Mouse (Mus musculus) spleen, postnatal 10 days (tissue): ENCODE results near the gene Ngb.
A peak's percentile ranks its signal among the peaks of the same experiment; 100 is the strongest.

Experiments
- DNase-seq, 2 experiments: peaks; one replicate each; pipeline ENCODE4 v3.0.0; 2021 to 2022; ENCODE audit warnings: low spot score in 2 of 2

The Ngb gene

DNA sequence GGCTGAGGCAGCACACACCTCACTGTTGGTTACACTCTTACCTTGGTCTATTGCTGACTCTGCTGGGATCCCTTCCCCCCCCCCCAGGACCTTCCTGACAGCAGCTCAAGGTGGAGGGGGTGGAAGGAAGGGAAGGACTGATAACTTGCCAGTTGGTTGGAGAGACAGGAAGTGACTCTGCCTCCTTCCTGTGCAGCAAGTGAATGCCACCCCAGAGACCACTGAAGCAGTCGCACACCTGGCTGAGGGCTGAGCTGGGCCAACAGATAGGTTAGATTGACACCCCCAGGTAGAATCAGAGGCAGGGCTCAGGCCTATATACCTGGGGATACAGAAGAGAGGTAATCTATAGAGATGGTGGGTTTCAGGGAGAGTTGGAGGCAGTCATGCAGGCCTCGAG lies 10.4 kb downstream of the Ngb start:
- DNase-seq, result no peak

DNA sequence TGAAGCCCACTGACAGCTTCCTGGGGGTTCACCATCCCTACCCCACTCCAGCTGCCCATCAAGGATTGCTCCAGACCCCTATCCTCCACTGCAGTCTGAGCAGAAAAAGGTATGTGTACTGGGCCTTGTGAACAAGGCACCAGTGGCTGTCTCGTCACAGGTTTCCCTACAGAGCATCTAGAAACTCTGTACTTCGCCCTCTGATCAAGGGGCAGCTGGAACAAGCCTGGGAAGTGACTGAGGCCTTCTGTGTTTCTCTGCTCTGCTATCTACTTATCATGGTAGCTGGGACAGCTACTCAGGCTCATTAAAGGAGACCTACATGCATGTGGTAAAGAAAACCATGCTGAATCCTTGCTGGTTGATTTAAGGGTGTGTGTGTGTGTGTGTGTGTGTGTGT lies 12.6 kb downstream of the Ngb start:
- no peak for DNase-seq

DNA sequence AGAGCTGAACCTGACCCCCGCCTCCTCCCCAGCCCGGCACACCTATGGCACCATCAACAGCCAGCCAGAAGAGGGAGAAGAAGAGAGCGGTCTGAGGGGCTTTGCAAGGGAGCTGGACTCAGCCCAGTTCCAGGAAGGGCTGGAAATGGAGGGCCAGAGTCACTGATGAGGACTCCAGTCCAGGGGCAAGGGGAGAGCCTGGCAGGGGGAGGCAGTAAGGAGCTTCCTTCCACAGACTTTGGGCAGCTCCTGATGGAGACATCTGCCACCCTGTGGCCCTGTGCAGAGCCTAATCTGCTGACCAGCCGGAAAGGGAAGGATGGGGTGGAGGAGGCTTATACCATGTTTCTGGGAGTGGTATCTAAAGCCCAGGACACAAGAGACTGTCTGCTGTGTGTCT lies 13.1 kb downstream of the Ngb start:
- no peak for DNase-seq

DNA sequence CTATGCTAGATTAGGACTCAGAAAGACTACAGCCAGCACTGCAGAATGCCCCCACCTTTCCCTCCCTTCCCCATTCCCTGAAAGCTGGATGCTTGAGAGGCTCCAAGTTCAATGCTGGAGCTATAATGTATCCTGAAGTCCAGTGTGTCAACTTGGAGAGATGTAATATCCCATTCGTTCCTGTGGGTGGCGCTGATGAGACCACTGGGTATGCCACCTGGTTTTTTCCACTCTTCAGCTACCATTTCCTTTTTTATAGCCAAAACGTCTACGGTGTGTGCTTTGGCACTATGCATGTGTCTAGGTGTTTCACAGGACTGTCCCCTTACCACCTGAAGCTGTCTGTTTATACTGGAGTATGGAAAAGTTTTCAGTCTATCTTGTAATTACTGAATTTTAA lies 14.0 kb downstream of the Ngb start:
- peak in 1 of 2 experiments; percentile 31 for DNase-seq

DNA sequence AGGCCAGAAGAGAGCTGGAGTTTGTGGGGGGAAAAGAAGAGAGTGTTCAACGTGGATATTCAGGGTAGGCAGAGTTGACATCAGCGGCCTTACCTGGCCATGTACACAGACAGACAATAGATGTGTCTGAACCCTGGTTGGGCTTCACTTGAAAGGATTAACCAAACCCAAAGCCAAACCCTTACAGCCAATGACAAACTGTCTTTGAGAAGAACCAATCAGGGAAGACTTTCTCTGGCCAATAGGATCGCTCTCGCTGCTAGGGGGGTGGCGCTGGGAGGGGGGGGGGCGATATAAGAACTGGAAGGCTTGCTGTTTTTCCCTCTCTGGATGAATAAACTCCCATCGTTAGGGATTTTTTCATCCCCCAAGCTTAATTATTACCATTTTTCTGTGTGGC lies 15.1 kb downstream of the Ngb start:
- DNase-seq, result no peak

DNA sequence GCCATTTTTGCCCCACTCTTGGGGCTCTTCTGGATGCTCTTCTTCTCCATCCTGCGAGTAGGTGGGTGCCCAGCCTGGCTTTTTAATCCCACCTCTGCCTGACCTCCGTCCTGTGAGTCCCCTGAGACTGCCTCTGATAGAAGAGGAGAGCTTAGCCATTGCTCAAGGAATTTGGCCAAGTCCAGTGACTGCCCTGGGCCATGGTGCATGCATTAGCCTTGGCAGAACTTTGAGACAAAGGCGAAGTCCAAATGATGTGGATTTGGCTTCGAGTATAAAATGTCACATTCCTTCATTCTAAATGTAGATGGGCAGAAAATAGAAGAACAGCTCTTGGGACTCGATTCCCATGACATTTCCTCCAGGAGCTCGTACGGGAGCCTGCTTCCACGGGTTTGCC lies 19.5 kb downstream of the Ngb start:
- DNase-seq, result no peak

DNA sequence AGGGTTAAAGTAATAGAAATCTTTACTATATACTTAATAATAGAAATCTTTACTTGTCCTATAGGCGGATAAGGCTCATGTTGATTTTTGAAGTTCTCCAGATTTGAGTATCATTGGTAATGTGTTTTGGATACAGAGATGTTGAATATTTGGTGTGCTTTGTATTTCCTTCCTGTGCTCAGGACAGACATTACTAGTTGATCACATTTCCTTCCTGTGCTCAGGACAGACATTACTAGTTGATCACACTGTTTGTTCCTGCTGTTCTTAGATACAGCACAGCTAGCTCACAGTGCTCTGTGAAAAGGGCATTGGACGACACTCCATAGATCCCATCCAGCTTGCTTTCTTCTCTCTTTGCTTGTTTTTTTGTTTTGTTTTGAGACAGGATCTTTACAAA lies 25.7 kb downstream of the Ngb start:
- no peak for DNase-seq

DNA sequence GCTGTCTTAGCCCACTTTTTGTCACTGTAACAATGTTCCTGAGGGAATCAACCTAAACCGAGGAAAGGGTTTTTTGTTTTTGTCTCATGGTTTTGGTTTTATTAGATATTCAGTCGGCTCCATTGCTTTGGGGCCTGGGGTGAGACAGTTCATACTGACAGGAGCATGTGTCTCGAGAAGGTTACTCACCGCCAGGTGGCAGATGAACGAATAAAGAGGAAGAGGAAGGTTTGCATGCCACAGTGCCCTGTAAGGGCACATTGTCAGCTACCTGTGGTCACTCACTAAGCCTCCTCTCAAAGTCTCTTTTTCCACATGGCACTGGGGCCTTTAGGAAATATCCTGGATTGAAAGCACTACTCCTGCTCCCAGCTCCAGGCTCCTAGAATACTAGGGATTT lies 31.8 kb downstream of the Ngb start:
- no peak for DNase-seq

DNA sequence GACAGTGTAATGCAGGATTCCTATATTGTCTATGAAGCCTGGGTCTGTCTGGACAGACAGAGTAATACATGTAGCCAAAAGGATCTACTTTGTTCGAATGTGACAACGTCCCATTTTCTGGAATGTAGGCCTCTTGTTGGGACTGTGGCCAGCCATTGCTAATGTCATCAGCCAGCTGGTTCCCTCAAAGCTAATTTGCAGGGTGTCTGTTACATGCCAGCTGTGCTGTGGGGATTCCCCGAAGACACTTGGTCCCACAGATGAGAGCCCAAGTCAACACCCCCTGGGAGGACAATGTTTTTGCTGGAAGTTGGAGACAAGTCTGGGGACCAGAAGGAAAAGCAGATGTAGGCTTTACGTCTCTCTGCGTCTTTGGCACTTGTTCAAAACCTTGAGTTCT lies 35.9 kb downstream of the Ngb start:
- DNase-seq, result no peak

DNA sequence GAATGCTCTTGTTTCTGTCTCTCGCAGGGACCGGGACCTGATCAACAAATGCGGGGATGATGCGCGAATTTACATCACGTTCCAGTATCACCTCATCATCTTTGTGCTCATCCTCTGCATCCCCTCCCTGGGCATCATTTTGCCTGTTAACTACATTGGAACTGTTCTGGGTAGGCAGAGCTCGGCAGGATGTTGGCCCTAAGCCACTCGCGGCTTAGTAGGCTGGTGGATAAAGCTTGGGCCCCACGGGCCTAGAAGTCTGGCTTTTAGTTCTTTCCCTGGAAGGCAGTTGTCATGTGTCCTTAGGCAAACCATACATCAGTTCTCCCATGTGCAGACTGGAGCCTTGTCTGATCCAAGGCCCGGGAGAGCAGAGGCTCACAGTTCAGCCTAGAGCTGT lies 36.9 kb downstream of the Ngb start:
- DNase-seq, result no peak

DNA sequence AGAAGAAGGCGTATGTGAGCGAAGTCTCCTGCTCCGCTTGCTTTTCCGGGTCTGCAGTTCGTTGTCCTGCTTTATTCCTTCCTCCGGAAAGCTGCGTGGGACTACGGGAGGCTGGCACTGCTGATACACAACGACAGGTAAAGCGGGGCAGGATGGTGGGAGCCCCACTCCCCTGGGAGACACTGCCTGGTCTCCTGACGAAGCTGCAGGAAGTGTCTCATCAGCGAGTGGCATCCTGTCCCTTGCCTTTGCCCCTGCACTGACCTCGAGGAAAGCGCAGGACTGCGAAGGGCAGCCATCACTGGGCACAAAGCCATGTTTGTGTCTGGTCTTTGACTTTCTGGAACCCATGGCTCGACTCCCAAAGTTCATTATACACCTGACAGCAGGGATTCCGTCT lies 45.3 kb downstream of the Ngb start:
- no peak for DNase-seq

DNA sequence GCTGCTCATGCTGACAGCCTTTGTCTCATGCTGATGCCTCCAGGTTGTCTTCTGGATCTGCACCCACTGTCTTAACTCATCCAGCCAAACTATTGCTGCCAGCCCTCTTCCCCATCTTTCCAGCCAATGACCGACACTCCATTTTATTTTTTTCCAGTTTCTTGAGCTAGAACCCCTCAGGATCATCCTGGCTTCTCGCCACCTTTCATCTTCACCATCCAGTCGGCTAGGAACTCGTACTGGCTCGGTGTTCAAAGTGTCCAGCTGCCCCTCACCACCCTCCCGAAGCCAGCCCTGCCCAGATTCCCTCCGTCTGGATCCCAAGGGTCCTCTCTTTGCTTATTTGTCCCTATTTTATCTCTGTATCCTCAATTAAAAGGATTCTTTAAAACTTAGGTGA lies 47.5 kb downstream of the Ngb start:
- no peak for DNase-seq

DNA sequence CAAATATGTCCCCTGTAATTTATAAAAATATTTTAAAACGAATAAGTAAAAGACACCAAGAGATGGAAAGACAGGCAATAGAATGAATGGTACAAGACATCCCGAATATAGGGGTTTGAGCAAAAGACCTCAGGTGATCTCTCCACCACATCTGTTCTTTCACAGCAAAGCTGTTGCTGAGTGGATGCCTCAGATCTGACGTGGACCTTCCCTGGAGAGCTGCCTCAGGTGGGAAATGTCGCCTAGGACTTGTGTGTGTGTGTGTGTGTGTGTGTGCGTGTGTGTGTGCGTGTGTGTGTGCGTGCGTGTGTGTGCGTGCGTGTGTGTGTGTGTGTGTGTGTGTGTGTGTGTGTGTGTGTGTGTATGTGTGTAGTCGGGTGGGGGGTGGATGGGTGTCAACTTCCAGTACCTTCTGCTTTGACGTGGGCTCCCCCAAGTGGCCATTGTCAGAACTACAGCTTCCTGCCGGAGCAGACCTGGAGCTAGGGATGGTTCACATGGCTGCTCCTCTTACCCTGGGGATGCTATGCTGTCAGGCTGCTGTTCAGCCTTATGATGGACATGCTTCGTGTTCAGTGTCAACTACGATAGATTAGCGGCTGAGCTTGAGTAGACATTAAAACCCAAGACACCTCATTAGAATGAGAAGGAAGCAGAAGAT lies 49.5 kb downstream of the Ngb start:
- peak; percentile 70 to 85 for DNase-seq

DNA sequence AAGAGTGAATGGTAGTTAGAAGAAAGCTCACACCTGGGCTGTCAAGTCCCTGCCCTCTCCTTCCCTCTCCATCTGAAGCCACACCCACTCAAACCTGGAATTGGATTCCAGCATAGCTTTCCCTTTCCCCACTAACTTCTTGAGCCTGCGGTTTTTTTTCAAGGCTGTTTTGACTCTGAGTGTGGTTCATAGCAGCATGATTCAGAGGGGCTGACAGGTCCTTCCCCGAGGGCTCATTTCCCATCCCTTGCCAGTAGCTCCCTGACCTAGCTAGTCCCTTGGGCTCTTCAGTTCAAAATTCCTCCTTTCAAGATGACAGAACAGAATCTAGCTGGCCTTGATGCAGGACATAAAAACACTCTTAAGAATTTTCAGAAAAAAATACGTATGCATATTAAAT lies 54.8 kb downstream of the Ngb start:
- no peak for DNase-seq
